Mouse (Mus musculus): ENCODE measurements around the gene Sprr2k. TPM values are rescaled to one million over a fixed set of nuclear protein-coding genes. Genes with fewer than 3 reads are reported as not detected.

Sprr2k gene
- 2.8 and 7.6 TPM in 2 replicates for polyA plus RNA-seq (2015; fragmentation: Nextera tagmentation; extraction: Ambion mirVana)

DNA sequence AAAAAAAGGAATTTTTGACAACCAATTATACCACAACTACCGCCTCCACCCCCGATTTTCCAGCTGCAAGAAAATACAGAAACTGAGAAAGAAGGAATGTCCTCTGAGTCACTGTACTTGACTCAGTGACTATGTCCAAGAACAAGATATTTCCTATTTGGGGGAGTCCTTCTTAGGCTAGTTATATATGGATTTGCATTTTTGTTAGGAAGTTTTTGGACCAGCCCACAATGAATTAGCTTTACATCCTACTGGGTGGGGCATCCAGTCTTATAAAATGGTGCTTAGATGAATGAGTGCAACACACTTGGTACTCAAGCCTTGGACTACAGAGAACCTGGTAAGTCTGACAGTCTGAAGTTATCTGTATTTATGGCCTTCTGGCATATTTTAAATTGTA lies at the start of gene Sprr2k:
Sprr2k (plus strand) TSS at position 301 of the 400 bp plus-strand sequence.
- H3K9me3 ChIP-seq (replicated peaks; ENCODE audit: control insufficient read depth, low read length): no peaks in the 10 kb centered on the region
- no peak within 1 kb of the TSS for H3K4me2 ChIP-seq (ENCODE audit: low read depth, low read length)
- ATAC-seq (ENCODE audit: insufficient read depth, low FRiP score): no peak
- H3K4me1 ChIP-seq (ENCODE audit: control insufficient read depth, insufficient read depth, low read length): no peaks in the 10 kb centered on the region
- H3K27me3 ChIP-seq (ENCODE audit: control insufficient read depth, insufficient read depth, low read length): no peaks in the 10 kb centered on the region
- 83% methylated on average over 2 of the region's 2 CpGs for WGBS
- no peak within 1 kb of the TSS for H3K4me3 ChIP-seq (replicated peaks; ENCODE audit: low read length)
- H3K36me3 ChIP-seq (ENCODE audit: control insufficient read depth, insufficient read depth, low read length): no peaks in the 10 kb centered on the region
- H3K9ac ChIP-seq (ENCODE audit: low read length): no peak within 1 kb of the TSS
- H3K27ac ChIP-seq (ENCODE audit: low read length): no peak within 1 kb of the TSS

DNA sequence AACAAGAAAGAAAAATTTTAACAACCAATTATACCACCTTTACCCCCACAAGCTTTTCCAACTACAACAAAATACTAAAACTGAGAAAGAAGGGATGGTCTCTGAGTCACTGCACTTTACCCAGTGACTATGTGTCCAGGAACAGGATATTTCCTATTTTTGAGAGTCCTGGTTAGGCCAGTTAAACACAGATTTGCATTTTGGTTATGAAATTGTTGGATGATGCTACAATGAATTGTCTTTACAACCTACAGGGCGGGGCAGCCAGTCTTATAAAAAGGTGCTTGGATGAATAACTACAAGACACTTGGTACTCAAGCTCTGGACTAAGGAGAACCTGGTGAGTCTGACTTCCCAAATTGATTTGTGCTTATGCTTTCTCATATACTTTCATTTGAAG lies 47.0 kb upstream of the Sprr2k start, which contains the start of gene Sprr2h:
Sprr2h (plus strand) TSS at position 301 of the 400 bp plus-strand sequence.
- no peak for ATAC-seq (ENCODE audit: insufficient read depth, low FRiP score)
- H3K9me3 ChIP-seq (replicated peaks; ENCODE audit: control insufficient read depth, low read length): no peaks in the 10 kb centered on the region
- H3K27me3 ChIP-seq (ENCODE audit: control insufficient read depth, insufficient read depth, low read length): no peaks in the 10 kb centered on the region
- H3K27ac ChIP-seq (ENCODE audit: low read length): no peak within 1 kb of the TSS
- H3K4me3 ChIP-seq (replicated peaks; ENCODE audit: low read length): no peak within 1 kb of the TSS
- H3K36me3 ChIP-seq (ENCODE audit: control insufficient read depth, insufficient read depth, low read length): no peaks in the 10 kb centered on the region
- H3K4me1 ChIP-seq (ENCODE audit: control insufficient read depth, insufficient read depth, low read length): no peaks in the 10 kb centered on the region
- 84% methylated on average over 1 of the region's 1 CpGs for WGBS
- H3K9ac ChIP-seq (ENCODE audit: low read length): no peak within 1 kb of the TSS
- no peak within 1 kb of the TSS for H3K4me2 ChIP-seq (ENCODE audit: low read depth, low read length)

DNA sequence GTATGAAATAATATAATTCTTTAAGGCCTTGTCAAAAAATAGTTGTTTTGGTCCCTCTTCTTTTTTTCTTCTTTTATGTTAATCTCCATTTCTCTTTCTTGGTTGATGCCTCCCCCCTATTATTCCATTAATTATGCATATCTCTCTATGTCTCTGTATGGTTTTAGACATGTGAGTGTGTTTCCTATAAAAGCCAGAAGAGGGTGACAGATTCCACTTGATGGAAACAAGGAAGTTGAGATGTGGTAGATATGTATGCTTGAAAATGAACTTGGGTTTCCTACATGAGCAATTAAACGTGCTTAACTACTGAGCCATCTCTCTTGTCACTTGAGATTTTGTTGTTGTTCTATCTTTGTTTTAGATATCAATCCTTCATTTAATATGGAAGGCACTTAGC lies 38.1 kb upstream of the Sprr2k start:
- Histone ChIP-seq H3K4me1 (ENCODE audit: control insufficient read depth, insufficient read depth, low read length) (no peaks in the 10 kb centered on the region), H3K36me3 (ENCODE audit: control insufficient read depth, insufficient read depth, low read length) (no peaks in the 10 kb centered on the region), H3K4me2 (ENCODE audit: low read depth, low read length) (no peak overlapping the region), H3K27me3 (ENCODE audit: control insufficient read depth, insufficient read depth, low read length) (no peaks in the 10 kb centered on the region), H3K4me3 (replicated peaks; ENCODE audit: low read length) (no peak overlapping the region), H3K27ac (ENCODE audit: low read length) (no peak overlapping the region), H3K9me3 (replicated peaks; ENCODE audit: control insufficient read depth, low read length) (no peaks in the 10 kb centered on the region), H3K9ac (ENCODE audit: low read length) (no peak overlapping the region)
- ATAC-seq (ENCODE audit: insufficient read depth, low FRiP score): no peak
- WGBS: 49% methylated on average over 1 of the region's 1 CpGs

DNA sequence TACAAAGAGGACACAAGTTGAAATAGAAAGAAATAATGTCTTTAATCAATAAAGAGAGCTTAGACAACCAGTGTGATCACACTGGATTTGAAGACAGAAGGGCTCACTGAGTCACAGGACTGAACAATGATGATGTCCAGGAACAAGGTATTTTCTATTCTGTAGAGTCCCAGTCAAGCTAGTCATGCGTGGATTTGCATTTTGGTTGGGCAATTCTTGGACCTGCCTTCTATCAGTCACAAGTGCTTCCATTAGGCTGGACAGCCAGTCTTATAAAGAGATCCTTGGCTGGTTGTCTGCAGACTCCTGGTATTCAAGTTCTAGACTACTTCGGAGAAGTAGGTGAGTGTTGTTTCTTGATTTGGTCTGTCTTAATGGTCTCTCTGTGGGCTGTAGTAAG lies 24.7 kb upstream of the Sprr2k start, which contains the start of gene Sprr2i:
Sprr2i (plus strand) TSS at position 301 of the 400 bp plus-strand sequence.
- H3K27ac ChIP-seq (ENCODE audit: low read length): no peak within 1 kb of the TSS
- no peak within 1 kb of the TSS for H3K4me2 ChIP-seq (ENCODE audit: low read depth, low read length)
- H3K9ac ChIP-seq (ENCODE audit: low read length): no peak within 1 kb of the TSS
- H3K4me1 ChIP-seq (ENCODE audit: control insufficient read depth, insufficient read depth, low read length): no peaks in the 10 kb centered on the region
- no peaks in the 10 kb centered on the region for H3K27me3 ChIP-seq (ENCODE audit: control insufficient read depth, insufficient read depth, low read length)
- H3K9me3 ChIP-seq (replicated peaks; ENCODE audit: control insufficient read depth, low read length): no peaks in the 10 kb centered on the region
- WGBS: 90% methylated on average over 2 of the region's 2 CpGs
- no peak within 1 kb of the TSS for H3K4me3 ChIP-seq (replicated peaks; ENCODE audit: low read length)
- ATAC-seq (ENCODE audit: insufficient read depth, low FRiP score): no peak
- no peaks in the 10 kb centered on the region for H3K36me3 ChIP-seq (ENCODE audit: control insufficient read depth, insufficient read depth, low read length)

DNA sequence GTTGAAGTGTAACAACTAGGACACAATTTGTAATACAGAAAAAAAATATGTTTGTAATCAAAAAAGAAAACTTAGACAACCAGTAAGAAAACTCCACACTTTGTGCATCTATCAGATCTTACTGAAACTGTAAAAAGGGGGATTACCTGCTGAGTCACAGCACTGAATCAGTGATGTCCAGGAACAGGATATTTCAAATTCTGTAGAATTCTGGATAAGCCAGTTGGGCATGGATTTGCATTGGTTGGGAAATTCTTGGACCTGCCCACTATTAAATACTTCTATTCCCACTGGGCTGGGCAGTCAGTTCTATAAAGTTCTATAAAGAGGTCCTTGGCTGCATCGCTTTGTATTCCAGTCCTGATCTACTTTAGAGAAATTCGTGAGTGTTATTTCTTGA lies 14.6 kb upstream of the Sprr2k start, which contains the start of gene Sprr2j-ps:
Sprr2j-ps (plus strand) TSS at position 301 of the 400 bp plus-strand sequence.
- H3K9ac ChIP-seq (ENCODE audit: low read length): no peak within 1 kb of the TSS
- no peaks in the 10 kb centered on the region for H3K27me3 ChIP-seq (ENCODE audit: control insufficient read depth, insufficient read depth, low read length)
- no peak within 1 kb of the TSS for H3K4me3 ChIP-seq (replicated peaks; ENCODE audit: low read length)
- no peak within 1 kb of the TSS for H3K4me2 ChIP-seq (ENCODE audit: low read depth, low read length)
- no peak for ATAC-seq (ENCODE audit: insufficient read depth, low FRiP score)
- 86% methylated on average over 2 of the region's 2 CpGs for WGBS
- no peak within 1 kb of the TSS for H3K27ac ChIP-seq (ENCODE audit: low read length)
- no peaks in the 10 kb centered on the region for H3K36me3 ChIP-seq (ENCODE audit: control insufficient read depth, insufficient read depth, low read length)
- H3K4me1 ChIP-seq (ENCODE audit: control insufficient read depth, insufficient read depth, low read length): no peaks in the 10 kb centered on the region
- no peaks in the 10 kb centered on the region for H3K9me3 ChIP-seq (replicated peaks; ENCODE audit: control insufficient read depth, low read length)

DNA sequence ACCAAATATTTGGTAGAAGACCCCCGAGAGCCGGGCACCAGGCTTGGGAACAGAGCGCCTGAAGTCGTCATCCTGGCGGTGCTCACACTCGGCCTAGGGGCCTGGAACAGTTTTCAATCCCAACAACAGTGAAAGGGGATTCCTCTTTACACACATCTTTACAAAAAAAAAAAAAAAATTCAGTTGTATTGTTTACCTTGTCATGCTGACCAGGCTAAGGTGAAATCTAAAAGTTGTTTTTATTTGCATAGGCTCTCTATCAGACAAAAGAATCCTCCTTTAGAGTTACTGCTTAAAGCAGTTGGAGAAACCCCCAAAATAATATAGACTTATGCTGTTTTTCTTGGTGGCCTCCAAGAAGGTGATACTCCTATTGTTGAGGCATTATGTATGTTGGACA lies 3.1 kb upstream of the Sprr2k start, which contains the start of gene Gm9774:
Gm9774 (minus strand) TSS at position 101 of the 400 bp plus-strand sequence.
- no peak within 1 kb of the TSS for H3K4me2 ChIP-seq (ENCODE audit: low read depth, low read length)
- H3K4me3 ChIP-seq (replicated peaks; ENCODE audit: low read length): no peak within 1 kb of the TSS
- no peak for ATAC-seq (ENCODE audit: insufficient read depth, low FRiP score)
- no peaks in the 10 kb centered on the region for H3K36me3 ChIP-seq (ENCODE audit: control insufficient read depth, insufficient read depth, low read length)
- H3K9me3 ChIP-seq (replicated peaks; ENCODE audit: control insufficient read depth, low read length): no peaks in the 10 kb centered on the region
- WGBS: 95% methylated on average over 6 of the region's 6 CpGs
- no peaks in the 10 kb centered on the region for H3K4me1 ChIP-seq (ENCODE audit: control insufficient read depth, insufficient read depth, low read length)
- H3K9ac ChIP-seq (ENCODE audit: low read length): no peak within 1 kb of the TSS
- H3K27me3 ChIP-seq (ENCODE audit: control insufficient read depth, insufficient read depth, low read length): no peaks in the 10 kb centered on the region
- H3K27ac ChIP-seq (ENCODE audit: low read length): no peak within 1 kb of the TSS

DNA sequence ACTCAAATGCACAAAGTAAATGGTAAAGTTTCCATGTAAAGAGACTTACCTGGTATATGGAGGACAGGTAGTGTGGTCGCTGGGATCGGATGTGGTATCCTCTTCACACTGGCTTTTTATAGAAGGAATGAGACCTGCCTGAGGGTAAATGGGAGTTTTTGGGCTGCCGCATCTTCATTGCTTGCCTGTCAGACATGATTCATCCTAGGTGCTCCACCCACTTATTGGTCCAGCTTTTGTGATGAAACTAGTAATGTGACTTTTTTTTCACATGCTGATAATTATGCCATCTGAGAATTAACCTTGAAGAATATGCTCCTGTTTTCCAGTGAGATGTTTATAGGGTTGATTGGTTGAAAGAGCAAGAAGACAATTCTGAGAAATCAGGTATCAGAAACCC lies 6.3 kb downstream of the Sprr2k start, which contains the start of gene Sprr1b:
Sprr1b (minus strand) TSS at position 101 of the 400 bp plus-strand sequence.
- Histone ChIP-seq H3K27ac (ENCODE audit: low read length) (no peak within 1 kb of the TSS), H3K4me3 (replicated peaks; ENCODE audit: low read length) (no peak within 1 kb of the TSS), H3K4me1 (ENCODE audit: control insufficient read depth, insufficient read depth, low read length) (no peaks in the 10 kb centered on the region), H3K36me3 (ENCODE audit: control insufficient read depth, insufficient read depth, low read length) (no peaks in the 10 kb centered on the region), H3K9ac (ENCODE audit: low read length) (no peak within 1 kb of the TSS), H3K27me3 (ENCODE audit: control insufficient read depth, insufficient read depth, low read length) (no peaks in the 10 kb centered on the region), H3K9me3 (replicated peaks; ENCODE audit: control insufficient read depth, low read length) (no peaks in the 10 kb centered on the region), H3K4me2 (ENCODE audit: low read depth, low read length) (no peak within 1 kb of the TSS)
- ATAC-seq (ENCODE audit: insufficient read depth, low FRiP score): no peak
- 95% methylated on average over 3 of the region's 3 CpGs for WGBS

DNA sequence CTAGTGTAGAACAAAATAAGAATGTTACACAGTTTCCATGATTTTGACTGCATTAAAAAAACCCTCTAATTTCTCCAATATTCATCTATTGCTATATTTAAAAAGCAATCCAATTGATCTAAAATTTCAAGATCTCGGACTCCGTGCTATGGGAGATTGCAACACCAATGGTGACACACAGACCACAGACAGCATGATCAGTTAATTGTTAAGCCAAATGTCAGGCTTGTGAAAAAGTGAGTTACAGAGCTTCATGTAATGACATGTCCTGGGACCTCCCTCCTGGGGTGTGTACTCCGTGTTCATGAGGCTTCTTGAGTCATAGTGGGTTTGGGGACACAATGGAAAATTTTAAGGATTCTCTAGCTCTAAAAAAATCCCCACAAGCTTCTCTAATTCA lies 7.8 kb downstream of the Sprr2k start:
- Histone ChIP-seq H3K4me1 (ENCODE audit: control insufficient read depth, insufficient read depth, low read length) (no peaks in the 10 kb centered on the region), H3K4me2 (ENCODE audit: low read depth, low read length) (no peak overlapping the region), H3K9ac (ENCODE audit: low read length) (no peak overlapping the region), H3K27me3 (ENCODE audit: control insufficient read depth, insufficient read depth, low read length) (no peaks in the 10 kb centered on the region), H3K4me3 (replicated peaks; ENCODE audit: low read length) (no peak overlapping the region), H3K27ac (ENCODE audit: low read length) (no peak overlapping the region), H3K9me3 (replicated peaks; ENCODE audit: control insufficient read depth, low read length) (no peaks in the 10 kb centered on the region), H3K36me3 (ENCODE audit: control insufficient read depth, insufficient read depth, low read length) (no peaks in the 10 kb centered on the region)
- ATAC-seq (ENCODE audit: insufficient read depth, low FRiP score): no peak
- WGBS: 80% methylated on average over 3 of the region's 3 CpGs

DNA sequence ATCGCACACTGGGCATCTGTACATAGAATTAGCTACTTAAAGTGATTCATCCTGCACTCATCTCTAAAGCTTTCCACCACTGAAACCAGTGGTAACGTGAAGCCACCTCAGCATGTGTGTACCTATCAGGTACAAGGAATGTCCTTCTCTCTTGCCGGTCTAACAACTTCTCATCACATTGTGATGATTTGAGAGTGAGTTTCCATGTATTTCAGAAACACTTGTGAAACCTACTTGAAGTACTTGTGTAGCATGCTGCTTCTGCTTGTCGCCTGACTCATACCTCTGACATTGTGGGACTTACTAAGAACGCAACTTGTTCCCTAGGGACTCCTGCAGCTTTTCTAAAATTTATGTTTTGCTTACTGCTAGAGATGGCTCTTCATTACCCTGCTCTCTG lies 22.8 kb downstream of the Sprr2k start:
- Histone ChIP-seq H3K4me3 (replicated peaks; ENCODE audit: low read length) (no peak overlapping the region), H3K4me2 (ENCODE audit: low read depth, low read length) (no peak overlapping the region), H3K36me3 (ENCODE audit: control insufficient read depth, insufficient read depth, low read length) (no peaks in the 10 kb centered on the region), H3K9me3 (replicated peaks; ENCODE audit: control insufficient read depth, low read length) (no peaks in the 10 kb centered on the region), H3K27ac (ENCODE audit: low read length) (no peak overlapping the region), H3K4me1 (ENCODE audit: control insufficient read depth, insufficient read depth, low read length) (no peaks in the 10 kb centered on the region), H3K9ac (ENCODE audit: low read length) (no peak overlapping the region), H3K27me3 (ENCODE audit: control insufficient read depth, insufficient read depth, low read length) (no peaks in the 10 kb centered on the region)
- ATAC-seq (ENCODE audit: insufficient read depth, low FRiP score): no peak
- WGBS: 86% methylated on average over 5 of the region's 5 CpGs

Measured in stomach, embryonic 16.5 days (tissue).